Mouse (Mus musculus) heart, embryonic 16.5 days (tissue): ENCODE results near the gene Cisd3. TPM values are rescaled to one million over a fixed set of nuclear protein-coding genes. Genes with fewer than 3 reads are reported as not detected.

Experiments
- ATAC-seq: fragments of 200-750 bp; cut with Nextera tagmentation; replicated peaks from 2 replicates; pipeline ENCODE4 v1.8.0; 2017; ENCODE audit warnings: moderate number of reproducible peaks; ENCODE audit not compliant: insufficient read depth, low FRiP score; ENCODE audit errors: extremely low read depth
- H3K27ac ChIP-seq: fragments of 300-500 bp; sonication (generic); 2 replicates; pipeline ENCODE4 v1.5.1; 2014; ENCODE audit warnings: mild to moderate bottlenecking, low read length, control low read depth, moderate library complexity
- H3K27me3 ChIP-seq: fragments of 300-500 bp; sonication (generic); 2 replicates; pipeline ENCODE4 v1.6.1; 2014; ENCODE audit warnings: low read length, mixed read lengths; ENCODE audit not compliant: control insufficient read depth, insufficient read depth
- H3K36me3 ChIP-seq: fragments of 300-500 bp; sonication (generic); 2 replicates; pipeline ENCODE4 v1.6.1; 2014; ENCODE audit not compliant: control insufficient read depth, insufficient read depth
- H3K4me1 ChIP-seq: fragments of 300-500 bp; sonication (generic); 2 replicates; pipeline ENCODE4 v1.6.1; 2014; ENCODE audit warnings: low read length, mixed read lengths; ENCODE audit not compliant: control insufficient read depth, insufficient read depth
- H3K4me2 ChIP-seq: fragments of 300-500 bp; sonication (generic); 2 replicates; pipeline ENCODE4 v1.6.1; 2014; ENCODE audit warnings: low read depth, mild to moderate bottlenecking, control low read depth, low read length
- H3K4me3 ChIP-seq: fragments of 300-500 bp; sonication (generic); 2 replicates; pipeline ENCODE4 v1.5.1; 2014; ENCODE audit warnings: mild to moderate bottlenecking, control low read depth, low read length
- H3K9ac ChIP-seq: fragments of 300-500 bp; sonication (generic); 2 replicates; pipeline ENCODE4 v1.6.1; 2014; ENCODE audit warnings: low read length, control low read depth
- H3K9me3 ChIP-seq: fragments of 300-500 bp; sonication (generic); replicated peaks from 2 replicates; pipeline ENCODE4 v1.6.1; 2016; ENCODE audit warnings: low read length; ENCODE audit not compliant: control insufficient read depth
- WGBS: fragments of 180-500 bp; shearing (Covaris S2); extraction: QIAGEN DNeasy Blood & Tissue Kit; methylation state at CpG from one replicate; pipeline ENCODE4 v1.1.7; 2014; 5-methylcytosine and 5-hydroxymethylcytosine counted together
- polyA plus RNA-seq: library from polyadenylated mRNA; unstranded; fragments of >200 nt; fragmentation: Nextera tagmentation; extraction: Ambion mirVana; gene quantifications from 2 replicates; pipeline ENCODE4 v1.2.1, GENCODE M21; 2015

Gene Cisd3
- polyA plus RNA-seq, 1 experiment from 2014 or later = 86.1 TPM

GRCm38 (mm10) chr11:97694435-97694834 lies 8.8 kb downstream of the Cisd3 start:
- Histone ChIP-seq H3K27ac (peak overlapping the region; percentile 93), H3K27me3 (no peaks in the 10 kb centered on the region), H3K36me3 (peaks cover 29% of the 10 kb centered on the region), H3K4me2 (peak overlapping the region; percentile 50), H3K4me3 (no peak overlapping the region), H3K4me1 (peaks cover 42% of the 10 kb centered on the region), H3K9me3 (no peaks in the 10 kb centered on the region), H3K9ac (peak overlapping the region; percentile 2)
- 78% methylated on average over 4 of the region's 4 CpGs for WGBS
- ATAC-seq = no peak

GRCm38 (mm10) chr11:97694921-97695711 lies 9.5 kb downstream of the Cisd3 start:
- Histone ChIP-seq H3K9me3 (no peaks in the 10 kb centered on the region), H3K27me3 (no peaks in the 10 kb centered on the region), H3K4me1 (peaks cover 42% of the 10 kb centered on the region), H3K36me3 (peaks cover 28% of the 10 kb centered on the region), H3K4me3 (0 out of 2 replicates have a peak overlapping the region, but pooled peaks have one; percentile 6), H3K9ac (peak overlapping the region; percentile 65), H3K4me2 (peak overlapping the region; percentile 50), H3K27ac (peak overlapping the region; percentile 93)
- ATAC-seq = peak; percentile 49
- 49% methylated on average over 17 of the region's 17 CpGs for WGBS

- Histone ChIP-seq H3K9ac (peak overlapping the region; percentile 65), H3K4me2 (peak overlapping the region; percentile 50), H3K4me1 (peaks cover 45% of the 10 kb centered on the region), H3K9me3 (no peaks in the 10 kb centered on the region), H3K27me3 (no peaks in the 10 kb centered on the region), H3K36me3 (peaks cover 21% of the 10 kb centered on the region), H3K4me3 (peak overlapping the region; percentile 8; the same call in 1 of the 2 replicates), H3K27ac (peak overlapping the region; percentile 93)
- no peak for ATAC-seq
- 56% methylated on average over 9 of the region's 9 CpGs for WGBS
Measured at GRCm38 (mm10) chr11:97695712-97696401, 10.2 kb downstream of the Cisd3 start.

GRCm38 (mm10) chr11:97696669-97697068 lies 11.0 kb downstream of the Cisd3 start:
- Histone ChIP-seq H3K36me3 (peaks cover 13% of the 10 kb centered on the region), H3K4me2 (no peak overlapping the region; the same call in 1 of the 2 replicates), H3K4me1 (peaks cover 53% of the 10 kb centered on the region), H3K4me3 (no peak overlapping the region), H3K9me3 (no peaks in the 10 kb centered on the region), H3K27me3 (no peaks in the 10 kb centered on the region), H3K27ac (peak overlapping the region; percentile 93), H3K9ac (no peak overlapping the region; the same call in 1 of the 2 replicates)
- ATAC-seq = no peak
- 86% methylated on average over 8 of the region's 8 CpGs for WGBS

- Histone ChIP-seq H3K27me3 (no peaks in the 10 kb centered on the region), H3K4me1 (peaks cover 58% of the 10 kb centered on the region), H3K9me3 (no peaks in the 10 kb centered on the region), H3K4me2 (peak overlapping the region; percentile 93), H3K4me3 (peak overlapping the region; percentile 95), H3K36me3 (peaks cover 6% of the 10 kb centered on the region), H3K9ac (peak overlapping the region; percentile 97), H3K27ac (peak overlapping the region; percentile 97)
- ATAC-seq = no peak
- 45% methylated on average over 11 of the region's 11 CpGs for WGBS
Measured at GRCm38 (mm10) chr11:97697199-97697890, 11.7 kb downstream of the Cisd3 start.

- no peak for ATAC-seq
- H3K4me1 ChIP-seq = peaks cover 58% of the 10 kb centered on the region
- 3% methylated on average over 14 of the region's 14 CpGs for WGBS
Measured at GRCm38 (mm10) chr11:97697891-97698529, 12.4 kb downstream of the Cisd3 start.

GRCm38 (mm10) chr11:97698741-97699611 lies 13.3 kb downstream of the Cisd3 start:
- H3K36me3 ChIP-seq = no peaks in the 10 kb centered on the region
- H3K4me2 ChIP-seq = peak overlapping the region; percentile 93
- peak overlapping the region; percentile 95 for H3K4me3 ChIP-seq
- H3K27ac ChIP-seq = peak overlapping the region; percentile 97
- ATAC-seq = peak; percentile 3; the same call in 1 of the 2 replicates
- H3K4me1 ChIP-seq = peaks cover 60% of the 10 kb centered on the region
- H3K9ac ChIP-seq = peak overlapping the region; percentile 97
- H3K27me3 ChIP-seq = no peaks in the 10 kb centered on the region
- WGBS = under 1% methylated on average over 61 of the region's 63 CpGs
- no peaks in the 10 kb centered on the region for H3K9me3 ChIP-seq

More at GRCm38 (mm10) chr11:97697891-97698529, 12.4 kb downstream of the Cisd3 start:
- Histone ChIP-seq H3K27ac (peak overlapping the region; percentile 97), H3K27me3 (no peaks in the 10 kb centered on the region), H3K4me3 (peak overlapping the region; percentile 95), H3K36me3 (peaks cover 1% of the 10 kb centered on the region; the same call in 1 of the 2 replicates), H3K4me2 (peak overlapping the region; percentile 93), H3K9ac (peak overlapping the region; percentile 97), H3K9me3 (no peaks in the 10 kb centered on the region)

GRCm38 (mm10) chr11:97699626-97700002 lies 14.0 kb downstream of the Cisd3 start:
- H3K27ac ChIP-seq = peak overlapping the region; percentile 97
- H3K4me3 ChIP-seq = peak overlapping the region; percentile 95
- 0% methylated on average over 5 of the region's 9 CpGs for WGBS
- no peaks in the 10 kb centered on the region for H3K27me3 ChIP-seq
- peak overlapping the region; percentile 97 for H3K9ac ChIP-seq
- H3K4me1 ChIP-seq = peaks cover 59% of the 10 kb centered on the region
- no peaks in the 10 kb centered on the region for H3K9me3 ChIP-seq
- H3K4me2 ChIP-seq = peak overlapping the region; percentile 93
- peak; percentile 50 for ATAC-seq
- no peaks in the 10 kb centered on the region for H3K36me3 ChIP-seq
